Mouse (Mus musculus) CD8-positive naive resting alpha-beta T cell, adult 2 months (primary cell): Measurements from ENCODE around the gene Bsg.

Experiments used
- DNase-seq, 2 experiments: peaks; one replicate each; pipeline ENCODE4 v3.0.0; 2022; ENCODE audit warnings: low read depth in 2 of 2, low spot score in 2 of 2

The Bsg gene

GRCm38 (mm10) chr10:79704065-79704969 is at the start of gene Bsg:
TSS of gene Bsg (plus strand) at chr10:79704491.
- peak; percentile 95 to 97 for DNase-seq

- DNase-seq = no peak
Observed at GRCm38 (mm10) chr10:79654946-79655395, 49.3 kb upstream of the Bsg start.

DNA sequence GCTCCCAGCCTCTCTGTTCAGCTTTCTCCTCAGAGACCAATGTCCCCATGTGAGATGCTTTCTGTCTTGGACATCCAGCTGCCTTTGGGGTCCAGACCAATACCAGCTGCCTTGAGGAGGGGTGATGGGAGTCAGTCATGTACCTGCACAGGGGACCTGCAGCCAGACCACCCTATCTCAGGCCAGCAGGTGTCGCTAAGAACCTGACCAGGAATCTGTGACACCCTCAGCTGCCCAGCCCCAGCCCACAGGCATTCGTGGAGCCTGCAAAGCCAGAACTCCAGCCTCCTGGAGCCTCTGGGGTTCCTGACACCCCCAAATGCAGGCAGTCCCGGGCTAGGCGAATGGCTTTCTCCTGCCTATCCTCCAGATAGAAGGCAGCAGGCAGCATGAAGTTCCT is 45.5 kb upstream of the Bsg start:
- no peak for DNase-seq

DNA sequence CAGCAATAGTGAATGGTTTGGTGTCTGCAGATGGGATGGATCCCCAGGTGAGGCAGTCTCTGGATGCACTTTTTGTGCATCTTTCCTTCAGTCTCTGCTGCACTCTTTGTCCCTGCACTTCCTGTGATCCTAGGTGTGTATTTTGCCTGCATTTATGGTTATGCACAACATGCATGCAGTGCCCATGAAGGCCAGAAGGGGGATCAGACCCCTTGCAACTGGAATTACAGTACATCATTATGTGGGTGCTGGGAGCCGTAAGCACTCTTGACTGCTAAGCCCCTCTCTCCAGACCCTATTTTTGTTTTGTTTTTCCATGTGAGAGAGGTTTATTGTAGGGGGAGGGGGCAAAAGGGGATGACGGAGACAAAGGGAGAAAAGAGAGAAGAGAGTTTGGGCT is 44.0 kb upstream of the Bsg start:
- DNase-seq = no peak

- DNase-seq = no peak
Observed at GRCm38 (mm10) chr10:79661861-79662260, 42.4 kb upstream of the Bsg start.

DNA sequence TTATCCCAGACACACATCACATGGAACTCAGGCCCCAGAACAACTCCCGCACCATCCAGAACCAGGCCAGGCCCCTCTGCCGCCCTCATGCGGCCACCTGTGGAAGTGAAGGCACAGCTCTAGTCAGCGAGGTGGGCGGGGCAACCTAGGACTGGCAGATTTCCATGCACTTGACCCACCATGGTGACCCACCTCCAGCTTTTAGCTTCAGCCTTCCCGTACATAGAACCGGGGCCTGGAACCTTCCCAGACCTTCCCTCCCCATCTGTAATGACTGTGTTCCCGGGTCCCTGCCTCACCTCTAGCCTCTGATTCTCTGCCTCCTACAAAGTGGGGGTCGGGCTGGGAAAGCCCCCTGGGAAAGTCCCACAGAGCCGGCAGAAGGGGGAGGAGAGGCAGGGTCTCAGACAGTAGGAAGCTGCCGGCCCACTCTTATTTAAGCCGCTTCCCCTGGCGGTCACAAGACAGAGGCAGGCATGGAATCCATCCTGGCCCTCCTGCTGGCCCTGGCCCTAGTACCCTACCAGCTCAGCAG is 40.1 kb upstream of the Bsg start, which contains the start of gene Madcam1:
Madcam1 (plus strand) TSS at position 429 of the 535 bp plus-strand sequence.
- DNase-seq = peak; percentile 62 to 74

DNA sequence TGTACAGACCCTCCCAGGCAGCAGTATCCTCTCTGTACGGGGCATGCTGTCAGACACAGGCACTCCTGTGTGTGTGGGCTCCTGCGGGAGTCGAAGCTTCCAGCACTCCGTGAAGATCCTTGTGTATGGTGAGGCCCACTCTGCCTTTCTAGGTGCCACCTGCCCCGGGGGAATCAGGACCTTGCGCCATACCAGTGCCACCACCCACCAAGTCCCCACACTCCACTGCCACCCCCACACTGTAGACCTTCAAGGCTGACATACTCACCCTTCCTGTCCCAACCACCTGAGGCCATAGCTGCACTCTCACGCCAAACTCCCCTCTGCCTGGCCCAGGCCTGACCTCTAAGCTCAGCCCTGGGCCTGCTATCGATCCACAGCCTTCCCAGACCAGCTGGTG is 39.2 kb upstream of the Bsg start:
- no peak for DNase-seq

GRCm38 (mm10) chr10:79666493-79666892 is 37.8 kb upstream of the Bsg start:
- no peak for DNase-seq

GRCm38 (mm10) chr10:79668076-79668475 is 36.2 kb upstream of the Bsg start:
- no peak for DNase-seq

GRCm38 (mm10) chr10:79668771-79669575 is 35.3 kb upstream of the Bsg start, which contains the start of gene Tpgs1:
TSS of gene Tpgs1 (plus strand) at chr10:79669369.
- DNase-seq = peak; percentile 77 to 89

GRCm38 (mm10) chr10:79669576-79670057 is 34.7 kb upstream of the Bsg start:
- DNase-seq = peak; percentile 43 to 51

- DNase-seq = no peak
Observed at GRCm38 (mm10) chr10:79670071-79670888, 34.0 kb upstream of the Bsg start.

GRCm38 (mm10) chr10:79671396-79672087 is 32.7 kb upstream of the Bsg start:
- no peak for DNase-seq

DNA sequence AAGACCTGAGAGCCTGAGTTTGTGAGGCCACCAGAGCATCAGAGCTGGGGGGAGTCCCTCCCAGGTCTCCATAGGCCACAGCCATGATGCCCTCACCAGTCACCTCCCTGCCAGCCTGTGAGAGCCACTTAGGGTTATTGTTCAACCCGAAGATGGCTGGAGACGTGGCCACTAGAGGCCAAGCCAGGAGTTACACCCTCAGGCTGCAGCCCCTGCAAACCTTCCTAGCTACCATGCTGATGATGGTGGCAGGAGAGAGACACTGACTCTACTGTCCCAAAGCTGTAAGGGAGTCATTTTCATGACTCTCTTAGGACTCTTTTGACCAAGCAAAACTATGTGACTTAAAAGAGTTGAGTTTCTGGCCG is 32.2 kb upstream of the Bsg start:
- DNase-seq = no peak

- DNase-seq = no peak
Observed at GRCm38 (mm10) chr10:79673054-79673453, 31.2 kb upstream of the Bsg start.

DNA sequence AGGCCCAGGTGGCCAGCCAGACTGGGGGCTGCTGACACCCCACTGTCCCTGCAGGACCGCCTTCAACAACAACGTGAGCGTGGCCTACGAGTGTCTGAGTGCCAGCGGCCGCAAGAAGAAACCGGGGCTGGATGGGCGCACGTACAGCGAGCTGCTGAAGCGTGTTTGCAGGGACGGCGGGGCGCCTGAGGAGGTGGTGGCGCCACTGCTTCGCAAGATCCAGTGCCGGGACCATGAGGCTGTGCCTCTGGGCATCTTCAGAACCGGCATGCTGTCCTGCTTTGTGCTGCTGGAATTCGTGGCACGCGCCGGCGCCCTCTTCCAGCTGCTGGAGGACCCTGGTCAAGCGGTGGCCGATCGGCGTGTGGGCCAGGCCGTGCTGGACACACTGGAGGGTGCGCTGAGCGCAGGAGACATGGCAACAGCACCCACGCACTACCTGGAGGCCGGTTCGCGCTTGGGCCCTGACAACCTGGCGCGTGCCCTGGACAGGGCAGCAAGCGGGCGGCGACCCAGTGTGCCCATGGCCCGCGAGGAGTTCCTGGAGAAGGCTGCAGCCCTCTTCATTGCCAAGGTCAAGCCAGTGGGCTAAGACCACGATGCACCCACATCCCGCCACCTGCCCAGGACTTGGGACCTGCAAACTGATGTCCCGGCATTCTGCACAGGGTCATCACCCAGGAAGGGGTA is 28.8 kb upstream of the Bsg start:
- DNase-seq = no peak

DNA sequence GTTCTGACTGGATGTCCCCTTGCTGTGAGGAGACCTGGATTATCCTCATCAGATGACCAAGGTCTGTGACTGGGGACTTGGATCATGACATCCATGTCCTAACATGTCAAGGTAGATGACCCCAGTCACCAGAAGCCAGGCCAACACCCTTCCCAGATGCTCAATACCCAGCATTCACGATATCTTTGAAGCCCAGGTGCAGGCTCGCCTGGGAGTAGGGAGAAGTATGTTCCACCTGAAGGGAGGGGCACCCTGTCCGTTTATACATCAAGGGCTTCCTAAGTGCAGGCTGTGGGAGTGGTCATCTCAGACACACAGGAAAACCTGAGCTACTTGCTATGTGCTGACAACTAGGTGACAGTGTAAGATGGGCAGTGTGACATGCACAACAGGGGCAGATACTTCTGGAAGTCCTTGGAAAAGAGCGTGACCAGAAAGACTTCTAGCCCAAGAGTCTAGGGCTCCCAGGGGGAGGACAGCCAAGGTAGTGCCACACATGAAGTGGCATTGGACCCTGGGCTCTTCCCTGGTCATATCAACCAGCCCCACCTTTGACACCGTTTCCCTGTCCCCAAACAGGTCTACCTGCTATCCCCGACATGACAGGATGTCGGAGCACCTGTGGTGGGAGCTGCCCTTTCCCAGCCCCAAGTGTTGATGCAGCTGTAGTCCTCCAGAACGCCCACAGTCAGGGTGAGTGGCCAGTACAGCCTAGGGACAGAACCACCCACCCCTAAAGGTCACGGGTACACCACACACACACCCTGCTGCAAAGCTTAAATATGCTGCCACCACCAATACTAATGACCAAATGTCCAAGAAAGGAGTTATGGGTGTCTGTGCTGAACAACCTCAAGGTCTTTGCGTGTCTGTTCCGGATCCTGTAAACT is 23.4 kb upstream of the Bsg start:
- no peak for DNase-seq

DNA sequence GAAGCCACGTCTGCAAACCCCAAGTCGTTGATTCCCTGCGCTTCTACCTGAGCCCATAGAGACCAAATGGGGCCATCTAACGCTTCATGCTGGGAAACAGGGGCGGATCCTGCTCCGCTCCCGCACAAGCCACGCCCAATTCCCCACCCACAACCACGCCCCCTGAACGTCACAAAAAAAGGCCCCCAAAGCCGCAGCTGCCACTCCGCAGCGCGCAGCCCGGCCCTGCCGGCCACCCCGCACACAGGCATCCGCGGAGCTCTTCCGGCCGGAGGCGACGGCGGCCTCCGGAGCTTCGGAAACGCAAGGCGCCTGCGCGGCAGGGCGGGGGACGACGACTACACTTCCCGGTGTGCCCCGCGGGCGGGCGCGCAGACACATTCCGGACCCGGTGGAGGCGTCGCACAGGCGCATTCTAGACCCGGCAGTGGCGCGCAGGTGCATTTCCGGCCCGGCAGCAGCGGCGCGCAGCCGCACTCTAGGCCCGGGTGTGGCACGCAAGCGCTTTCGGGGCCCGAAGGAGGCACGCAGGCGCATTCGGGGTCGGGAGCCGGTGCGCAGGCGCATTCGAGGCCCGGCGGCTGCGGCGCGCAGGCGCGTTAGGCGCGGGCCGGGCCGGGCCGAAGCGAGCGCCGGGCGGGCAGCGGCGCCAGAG is 22.6 kb upstream of the Bsg start, which contains the start of gene Cdc34:
Cdc34 (plus strand) TSS at position 605 of the 655 bp plus-strand sequence.
- DNase-seq = peak; percentile 98 to 99
